Mouse (Mus musculus): ENCODE measurements at regions not wholly inside any gene's neighbourhood (a gene's known extent, or its start where the extent isn't known, plus 50 kb on each side); places are given as distances from the start of the nearest gene placed in this dataset.

DNA sequence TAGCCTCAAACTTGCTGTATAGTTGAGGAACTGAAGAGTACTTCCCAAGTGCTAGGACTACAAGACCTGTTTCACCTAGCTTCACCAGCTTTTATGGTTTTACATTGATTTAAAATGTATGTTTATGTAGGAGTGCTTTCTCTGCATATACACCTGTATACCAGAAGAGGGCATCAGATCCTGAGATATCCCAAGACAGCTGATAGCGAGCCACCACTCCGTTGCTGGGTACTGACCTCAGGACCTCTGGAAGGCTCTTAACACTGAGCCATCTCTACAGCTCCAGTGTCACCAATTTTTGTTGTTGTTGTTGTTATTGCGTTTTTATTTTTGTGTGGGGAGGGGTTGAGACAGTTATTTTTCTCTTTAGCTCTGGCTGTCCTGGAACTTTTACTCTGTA is 55.9 kb upstream of the Ddx3x start:
- WGBS, result 4% methylated on average over 3 of the region's 3 CpGs
- Histone ChIP-seq H3K27ac (ENCODE audit: low read depth, low read length) (no peak overlapping the region), H3K27me3 (ENCODE audit: control insufficient read depth, insufficient read depth, low read length) (no peaks in the 10 kb centered on the region), H3K4me1 (ENCODE audit: control insufficient read depth, insufficient read depth, low read length) (no peaks in the 10 kb centered on the region), H3K36me3 (ENCODE audit: control insufficient read depth, insufficient read depth, low read length) (no peaks in the 10 kb centered on the region), H3K9me3 (ENCODE audit: control insufficient read depth, low read length) (no peaks in the 10 kb centered on the region), H3K4me2 (ENCODE audit: low read depth, low read length) (no peak overlapping the region), H3K4me3 (ENCODE audit: low read depth, low read length) (no peak overlapping the region), H3K9ac (replicated peaks; ENCODE audit: low read depth, low read length) (no peak overlapping the region)
- ATAC-seq (ENCODE audit: low read depth), result peak; percentile 59; the same call in 1 of the 2 replicates

DNA sequence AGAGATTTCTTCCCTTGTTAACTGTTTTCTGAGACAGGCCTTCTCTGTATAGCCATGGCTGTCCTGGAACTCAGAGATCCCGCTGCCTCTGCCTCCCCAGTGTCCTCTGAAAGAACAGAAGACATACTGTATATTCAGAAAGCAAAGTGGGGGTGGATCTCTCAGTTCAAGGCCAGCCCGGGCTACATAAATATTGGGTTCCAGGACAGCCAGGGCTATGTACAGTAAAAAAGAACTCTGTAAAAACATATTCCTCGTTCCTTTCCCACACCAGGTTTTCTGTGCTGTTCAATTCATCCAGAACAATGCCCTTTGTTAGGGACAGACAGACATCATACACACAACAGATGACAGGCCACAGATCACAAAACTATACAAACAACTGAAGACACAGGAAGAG is 54.3 kb upstream of the Ddx3x start:
- Histone ChIP-seq H3K36me3 (ENCODE audit: control insufficient read depth, insufficient read depth, low read length) (no peaks in the 10 kb centered on the region), H3K27ac (ENCODE audit: low read depth, low read length) (no peak overlapping the region), H3K4me2 (ENCODE audit: low read depth, low read length) (no peak overlapping the region), H3K27me3 (ENCODE audit: control insufficient read depth, insufficient read depth, low read length) (no peaks in the 10 kb centered on the region), H3K9ac (replicated peaks; ENCODE audit: low read depth, low read length) (no peak overlapping the region), H3K9me3 (ENCODE audit: control insufficient read depth, low read length) (no peaks in the 10 kb centered on the region), H3K4me3 (ENCODE audit: low read depth, low read length) (no peak overlapping the region), H3K4me1 (ENCODE audit: control insufficient read depth, insufficient read depth, low read length) (no peaks in the 10 kb centered on the region)
- 84% methylated on average over 3 of the region's 3 CpGs for WGBS
- ATAC-seq (ENCODE audit: low read depth), result no peak

DNA sequence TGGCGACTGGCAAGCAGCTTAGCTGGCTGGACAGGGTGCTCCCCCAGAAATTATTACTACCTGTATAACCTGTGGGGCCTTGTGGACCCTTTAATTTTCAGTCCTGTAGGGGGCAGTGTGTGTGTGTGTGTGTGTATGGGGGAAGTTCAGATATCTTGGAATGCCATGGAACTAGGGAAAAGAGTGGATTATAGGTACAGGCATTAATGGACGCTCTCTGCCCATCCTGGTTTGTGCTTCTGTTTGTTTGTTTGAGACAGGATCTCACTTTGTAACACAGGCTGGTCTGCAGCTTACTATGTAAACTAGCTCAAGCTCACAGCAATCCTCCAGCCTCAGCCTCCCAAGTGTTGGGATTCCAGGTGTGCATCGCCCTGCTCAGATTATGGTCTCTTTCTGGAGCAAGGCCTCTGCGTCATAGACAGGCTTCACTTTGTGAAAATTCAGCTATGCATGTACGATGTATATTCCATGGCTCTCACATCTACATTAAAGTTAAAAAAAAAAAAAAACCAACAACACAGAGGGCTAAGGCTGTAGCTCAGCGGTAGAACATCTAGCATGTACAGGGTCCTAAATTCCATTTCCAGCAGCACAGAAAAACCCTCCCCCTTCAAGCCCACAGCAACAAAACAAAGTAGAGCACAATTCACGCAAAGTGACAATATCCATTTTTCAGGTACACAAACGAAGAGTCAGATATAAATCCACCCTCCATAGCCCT is 50.7 kb upstream of the Ddx3x start:
- no peaks in the 10 kb centered on the region for H3K4me1 ChIP-seq (ENCODE audit: control insufficient read depth, insufficient read depth, low read length)
- peak overlapping the region; percentile 30 for H3K4me3 ChIP-seq (ENCODE audit: low read depth, low read length)
- H3K27ac ChIP-seq (ENCODE audit: low read depth, low read length), result peak overlapping the region; percentile 80
- no peaks in the 10 kb centered on the region for H3K9me3 ChIP-seq (ENCODE audit: control insufficient read depth, low read length)
- H3K27me3 ChIP-seq (ENCODE audit: control insufficient read depth, insufficient read depth, low read length), result no peaks in the 10 kb centered on the region
- 22% methylated on average over 8 of the region's 8 CpGs for WGBS
- H3K9ac ChIP-seq (replicated peaks; ENCODE audit: low read depth, low read length), result peak overlapping the region; percentile 41; the same call in 1 of the 2 replicates
- ATAC-seq (ENCODE audit: low read depth), result peak; percentile 55
- H3K36me3 ChIP-seq (ENCODE audit: control insufficient read depth, insufficient read depth, low read length), result no peaks in the 10 kb centered on the region
- peak overlapping the region; percentile 47 for H3K4me2 ChIP-seq (ENCODE audit: low read depth, low read length)

DNA sequence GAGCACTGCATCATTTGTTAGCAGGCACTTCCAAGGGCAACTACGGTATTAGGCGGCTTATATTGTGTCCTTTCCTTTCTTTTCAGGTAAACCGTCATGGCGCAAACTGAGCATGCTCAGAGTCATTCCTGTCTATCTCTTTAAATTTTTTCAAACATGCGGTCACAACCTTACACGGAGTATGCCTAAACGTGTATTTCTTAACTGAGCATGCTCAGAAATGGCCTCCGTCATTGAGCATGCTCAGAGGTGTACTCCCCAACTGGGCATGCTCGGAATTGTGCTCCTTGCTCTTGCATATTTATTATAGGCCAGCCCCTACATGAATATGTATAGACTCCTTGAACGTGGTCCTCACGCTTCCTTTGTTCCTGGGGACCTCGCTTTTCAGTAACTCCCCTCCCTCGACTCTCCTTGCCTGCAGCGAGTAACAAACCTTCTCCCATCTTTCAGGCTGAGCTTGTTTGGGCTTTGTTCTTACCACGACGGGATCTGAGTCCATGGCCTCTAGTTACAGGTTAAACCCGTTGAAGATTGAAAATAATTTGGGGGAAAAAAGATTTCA is 50.1 kb upstream of the Ddx3x start:
- peak; percentile 98 for ATAC-seq (ENCODE audit: low read depth)
- 11% methylated on average over 17 of the region's 17 CpGs for WGBS
- H3K27me3 ChIP-seq (ENCODE audit: control insufficient read depth, insufficient read depth, low read length), result no peaks in the 10 kb centered on the region
- H3K9me3 ChIP-seq (ENCODE audit: control insufficient read depth, low read length), result no peaks in the 10 kb centered on the region
- peak overlapping the region; percentile 42; the same call in 1 of the 2 replicates for H3K9ac ChIP-seq (replicated peaks; ENCODE audit: low read depth, low read length)
- peak overlapping the region; percentile 80 for H3K27ac ChIP-seq (ENCODE audit: low read depth, low read length)
- no peaks in the 10 kb centered on the region for H3K4me1 ChIP-seq (ENCODE audit: control insufficient read depth, insufficient read depth, low read length)
- H3K4me2 ChIP-seq (ENCODE audit: low read depth, low read length), result peak overlapping the region; percentile 47
- peak overlapping the region; percentile 30 for H3K4me3 ChIP-seq (ENCODE audit: low read depth, low read length)
- no peaks in the 10 kb centered on the region for H3K36me3 ChIP-seq (ENCODE audit: control insufficient read depth, insufficient read depth, low read length)
